Mouse (Mus musculus) liver, embryonic 16.5 days (tissue): ENCODE data around the gene Jmjd8. TPM values are rescaled to one million over a fixed set of nuclear protein-coding genes. Genes with fewer than 3 reads are reported as not detected.
A peak's percentile ranks its signal among the peaks of the same experiment; 100 is the strongest.
"Not testable (repeated sequence)": the region's sequence is repeated elsewhere in the genome, so short reads cannot be mapped to it uniquely, and the experiment has no call there.

ENCODE experiments used
- ATAC-seq: fragments of 200-750 bp; cut with Nextera tagmentation; 2 replicates; pipeline ENCODE4 v1.8.0; 2017; ENCODE audit warnings: low read depth, mild to moderate bottlenecking, moderate number of reproducible peaks, moderate library complexity
- H3K27ac ChIP-seq: fragments of 300-500 bp; sonication (generic); 2 replicates; pipeline ENCODE4 v1.5.1; 2014; ENCODE audit warnings: mild to moderate bottlenecking, low read length
- H3K27me3 ChIP-seq: fragments of 300-500 bp; sonication (generic); 2 replicates; pipeline ENCODE4 v1.6.1; 2014; ENCODE audit warnings: low read depth, low read length, mixed read lengths; ENCODE audit not compliant: control insufficient read depth, insufficient read depth
- H3K36me3 ChIP-seq: fragments of 300-500 bp; sonication (generic); 2 replicates; pipeline ENCODE4 v1.6.1; 2014; ENCODE audit warnings: mild to moderate bottlenecking; ENCODE audit not compliant: control insufficient read depth, insufficient read depth
- H3K4me1 ChIP-seq: fragments of 300-500 bp; sonication (generic); 2 replicates; pipeline ENCODE4 v1.6.1; 2014; ENCODE audit warnings: low read depth, low read length, mixed read lengths; ENCODE audit not compliant: control insufficient read depth
- H3K4me2 ChIP-seq: fragments of 300-500 bp; sonication (generic); 2 replicates; pipeline ENCODE4 v1.6.1; 2014; ENCODE audit warnings: low read depth, low read length, mixed read lengths
- H3K4me3 ChIP-seq: fragments of 300-500 bp; sonication (generic); 2 replicates; pipeline ENCODE4 v1.5.1; 2014; ENCODE audit warnings: low read depth, mild to moderate bottlenecking, low read length
- H3K9ac ChIP-seq: fragments of 300-500 bp; sonication (generic); 2 replicates; pipeline ENCODE4 v1.6.1; 2014; ENCODE audit warnings: low read depth, low read length
- H3K9me3 ChIP-seq: fragments of 300-500 bp; sonication (generic); replicated peaks from 2 replicates; pipeline ENCODE4 v1.6.1; 2016; ENCODE audit warnings: low read length; ENCODE audit not compliant: control insufficient read depth
- WGBS: fragments of 180-500 bp; shearing (Covaris S2); extraction: QIAGEN DNeasy Blood & Tissue Kit; methylation state at CpG from one replicate; pipeline ENCODE4 v1.1.7; 2014; ENCODE audit not compliant: insufficient replicate concordance; 5-methylcytosine and 5-hydroxymethylcytosine counted together
- polyA plus RNA-seq: library from polyadenylated mRNA; unstranded; fragments of >200 nt; fragmentation: Nextera tagmentation; extraction: Ambion mirVana; gene quantifications from 2 replicates; pipeline ENCODE4 v1.2.1, GENCODE M21; 2015

Jmjd8 gene
- polyA plus RNA-seq, 1 experiment from 2014 or later = 23.5 TPM

DNA sequence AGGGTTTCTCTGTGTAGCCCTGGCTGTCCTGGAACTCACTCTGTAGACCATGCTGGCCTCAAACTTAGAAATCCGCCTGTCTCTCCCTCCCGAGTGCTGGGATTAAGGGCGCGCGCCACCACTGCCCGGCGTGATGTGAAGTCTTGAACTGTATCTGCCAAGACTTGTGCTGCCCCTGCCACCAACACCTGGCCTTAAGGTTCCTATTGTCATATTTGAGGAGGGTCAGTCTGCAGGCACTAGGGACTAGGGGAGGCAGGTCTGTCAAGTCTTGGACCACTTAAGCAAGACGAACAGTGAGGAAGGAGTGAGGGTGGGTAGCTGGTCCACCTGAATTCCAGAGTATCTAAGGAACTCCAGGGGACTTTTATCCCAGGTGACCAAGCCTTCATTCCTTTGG, 40.8 kb downstream of the Jmjd8 start:
- H3K4me2 ChIP-seq = no peak overlapping the region
- H3K4me1 ChIP-seq = peaks cover 28% of the 10 kb centered on the region
- ATAC-seq = no peak
- H3K36me3 ChIP-seq = no peaks in the 10 kb centered on the region
- no peak overlapping the region for H3K9ac ChIP-seq
- H3K4me3 ChIP-seq = no peak overlapping the region
- no peaks in the 10 kb centered on the region for H3K9me3 ChIP-seq
- no peaks in the 10 kb centered on the region for H3K27me3 ChIP-seq
- H3K27ac ChIP-seq = no peak overlapping the region
- WGBS = 83% methylated on average over 8 of the region's 8 CpGs

DNA sequence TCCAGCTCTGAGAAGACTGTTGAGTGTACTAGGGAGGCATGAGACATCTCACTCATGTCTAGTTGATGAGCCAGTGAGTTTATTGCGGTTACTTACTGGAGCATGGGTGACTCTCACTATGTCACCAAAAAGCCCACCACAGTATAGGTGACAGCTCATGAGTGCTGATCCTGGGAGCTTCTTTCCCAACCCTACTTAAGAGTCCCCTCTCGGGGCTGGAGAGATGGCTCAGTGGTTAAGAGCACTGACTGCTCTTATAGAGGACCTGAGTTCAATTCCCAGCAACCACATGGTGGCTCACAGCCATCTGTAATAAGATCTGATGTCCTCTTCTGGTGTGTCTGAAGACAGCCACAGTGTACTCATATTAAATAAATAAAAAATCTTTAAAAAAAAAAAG, 41.3 kb downstream of the Jmjd8 start:
- WGBS = 66% methylated on average over 2 of the region's 2 CpGs
- Histone ChIP-seq H3K4me2 (no peak overlapping the region), H3K36me3 (no peaks in the 10 kb centered on the region), H3K4me3 (no peak overlapping the region), H3K27ac (no peak overlapping the region), H3K9ac (no peak overlapping the region), H3K9me3 (no peaks in the 10 kb centered on the region), H3K27me3 (no peaks in the 10 kb centered on the region), H3K4me1 (peaks cover 28% of the 10 kb centered on the region)
- ATAC-seq = no peak

DNA sequence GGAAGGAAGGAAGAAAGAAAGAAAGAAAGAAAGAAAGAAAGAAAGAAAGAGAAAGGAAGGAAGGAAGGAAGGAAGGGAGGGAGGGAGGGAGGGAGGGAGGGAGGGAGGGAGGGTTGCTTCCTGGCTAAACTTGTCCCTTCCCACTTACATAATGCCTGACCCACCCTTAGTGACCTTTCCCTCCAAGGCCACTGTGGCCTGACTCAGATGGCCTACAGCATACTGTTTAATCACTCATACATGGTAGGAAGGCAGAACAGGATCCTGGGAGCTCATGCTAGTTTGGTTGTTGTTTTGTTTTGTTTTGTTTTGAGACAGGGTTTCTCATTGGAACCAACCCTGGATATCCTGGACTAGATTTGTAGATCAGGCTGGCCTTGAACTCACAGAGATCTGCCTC, 42.9 kb downstream of the Jmjd8 start:
- not testable (repeated sequence) for H3K9me3 ChIP-seq, H3K36me3 ChIP-seq, H3K27me3 ChIP-seq, H3K27ac ChIP-seq, H3K4me2 ChIP-seq, ATAC-seq, H3K4me3 ChIP-seq, H3K9ac ChIP-seq
- H3K4me1 ChIP-seq = peaks cover 37% of the 10 kb centered on the region

DNA sequence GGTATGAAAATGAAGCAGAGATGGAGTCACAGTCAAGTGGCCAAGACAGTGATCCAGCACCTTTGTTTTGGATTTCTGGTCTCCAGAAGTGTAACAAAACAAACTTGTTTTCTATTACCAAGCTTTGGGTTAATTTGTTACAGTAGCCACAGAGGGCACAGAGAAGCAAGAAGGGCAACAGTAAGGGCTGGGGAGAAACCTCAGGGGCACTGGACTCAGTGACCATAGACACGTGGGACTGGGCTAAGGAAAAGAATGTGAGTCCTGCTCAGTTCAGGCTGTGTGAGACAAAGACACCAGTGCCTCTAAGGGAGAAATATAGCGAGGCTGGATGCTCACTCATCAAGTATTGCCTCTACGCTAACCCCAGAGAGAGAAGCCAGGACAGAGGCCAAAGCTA, 44.0 kb downstream of the Jmjd8 start:
- Histone ChIP-seq H3K4me2 (no peak overlapping the region), H3K9me3 (no peaks in the 10 kb centered on the region), H3K27ac (no peak overlapping the region), H3K4me3 (no peak overlapping the region), H3K27me3 (no peaks in the 10 kb centered on the region), H3K36me3 (no peaks in the 10 kb centered on the region), H3K9ac (no peak overlapping the region), H3K4me1 (peaks cover 34% of the 10 kb centered on the region)
- no peak for ATAC-seq
- WGBS = 56% methylated on average over 3 of the region's 3 CpGs

DNA sequence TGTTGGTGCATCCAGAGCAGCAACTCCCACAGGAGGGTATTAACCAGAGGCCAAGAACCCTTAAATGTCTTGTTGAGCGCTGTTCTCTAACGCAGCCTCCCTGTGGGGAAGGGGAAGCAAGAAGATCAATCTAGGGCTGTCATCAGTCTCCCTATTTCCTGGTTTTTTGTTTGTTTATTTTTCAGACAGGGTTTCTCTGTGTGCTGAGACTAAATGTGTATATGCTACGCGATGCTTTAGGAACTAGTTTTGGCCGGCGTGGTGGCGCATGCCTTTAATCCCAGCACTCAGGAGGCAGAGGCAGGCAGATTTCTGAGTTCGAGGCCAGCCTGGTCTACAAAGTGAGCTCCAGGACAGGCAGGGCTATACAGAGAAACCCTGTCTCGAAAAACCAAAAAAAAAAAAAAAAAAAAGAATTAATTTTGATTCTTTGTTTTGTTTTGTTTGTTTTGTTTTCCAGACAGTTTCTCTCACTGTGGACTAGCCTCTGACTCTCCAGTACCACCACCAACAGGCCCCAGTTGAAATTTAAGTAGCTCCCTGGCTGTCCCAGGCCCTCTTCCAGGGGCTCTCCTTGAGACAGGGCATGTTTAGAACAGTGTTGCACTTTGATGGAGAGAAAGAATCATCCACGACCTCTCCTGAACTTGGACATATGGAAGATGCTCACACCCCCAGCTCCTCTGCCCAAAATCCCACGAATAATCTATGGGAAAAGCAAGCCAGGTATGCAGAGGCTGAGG, 44.9 kb downstream of the Jmjd8 start:
- 67% methylated on average over 11 of the region's 11 CpGs for WGBS
- peak overlapping the region; percentile 85; the same call in 1 of the 2 replicates for H3K4me2 ChIP-seq

DNA sequence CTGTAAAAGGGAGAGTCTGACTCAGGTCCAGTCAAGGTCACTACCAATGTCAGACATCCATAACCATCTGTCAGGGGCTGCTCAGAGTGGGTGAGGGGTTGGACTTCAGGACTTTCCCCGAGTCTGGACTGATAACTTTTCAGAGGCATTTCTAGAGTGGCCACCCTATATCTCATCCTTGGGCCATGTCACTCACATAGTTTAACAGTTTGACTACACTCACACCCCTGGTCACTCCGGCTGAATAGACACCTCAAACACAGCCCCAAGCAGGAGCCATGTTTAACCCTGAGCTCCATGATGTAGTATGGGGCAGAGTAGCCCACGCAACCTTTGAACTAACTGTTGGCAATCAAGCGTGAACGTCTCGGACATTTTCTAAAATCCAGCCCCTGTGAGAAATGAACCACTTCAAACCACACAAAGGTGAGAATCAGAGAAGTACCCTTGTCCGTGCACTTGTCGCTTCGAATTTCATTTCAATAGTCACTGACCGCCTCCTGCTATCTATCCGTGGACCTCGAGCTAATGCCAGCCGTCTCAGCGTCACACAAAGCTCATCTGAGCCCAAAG, 45.6 kb downstream of the Jmjd8 start:
- H3K4me3 ChIP-seq = peak overlapping the region; percentile 85
- no peaks in the 10 kb centered on the region for H3K9me3 ChIP-seq
- H3K9ac ChIP-seq = peak overlapping the region; percentile 28
- H3K4me2 ChIP-seq = peak overlapping the region; percentile 85
- 9% methylated on average over 14 of the region's 14 CpGs for WGBS
- H3K27me3 ChIP-seq = no peaks in the 10 kb centered on the region
- peak overlapping the region; percentile 90 for H3K27ac ChIP-seq
- peaks cover 20% of the 10 kb centered on the region for H3K4me1 ChIP-seq
- no peak for ATAC-seq
- H3K36me3 ChIP-seq = no peaks in the 10 kb centered on the region

More for the DNA sequence above, 44.9 kb downstream of the Jmjd8 start:
- Histone ChIP-seq H3K9ac (no peak overlapping the region), H3K9me3 (no peaks in the 10 kb centered on the region), H3K4me3 (no peak overlapping the region; the same call in 1 of the 2 replicates), H3K27ac (no peak overlapping the region), H3K4me1 (peaks cover 25% of the 10 kb centered on the region), H3K36me3 (no peaks in the 10 kb centered on the region), H3K27me3 (no peaks in the 10 kb centered on the region)
- no peak for ATAC-seq

DNA sequence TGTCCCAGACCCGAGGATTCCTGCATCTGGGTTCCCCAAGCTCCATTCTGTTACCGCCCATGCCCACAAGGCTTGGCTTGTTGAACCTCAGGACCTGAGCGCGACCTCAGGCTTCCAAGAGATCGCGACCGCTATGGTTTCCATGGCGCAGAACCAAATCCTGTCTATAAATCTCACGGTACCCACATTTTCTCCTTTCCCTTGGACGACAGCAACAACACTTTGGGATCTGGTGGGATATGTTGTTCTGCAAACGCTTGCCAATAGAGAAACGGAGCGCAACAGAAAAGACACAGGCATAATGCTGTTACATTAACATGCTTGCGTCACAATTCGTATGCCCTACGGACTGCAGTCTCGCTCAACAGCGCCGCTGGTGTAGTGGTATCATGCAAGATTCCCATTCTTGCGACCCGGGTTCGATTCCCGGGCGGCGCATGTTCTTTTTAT, 46.1 kb downstream of the Jmjd8 start, which contains the start of gene Mettl26:
Gene Mettl26, plus strand, starts transcription at position 354 of the 450 bp plus-strand sequence.
- H3K4me2 ChIP-seq = peak within 1 kb of the TSS; percentile 85
- ATAC-seq = peak; percentile 71
- peaks cover 23% of the 10 kb centered on the region for H3K4me1 ChIP-seq
- peak within 1 kb of the TSS; percentile 83 for H3K9ac ChIP-seq
- no peaks in the 10 kb centered on the region for H3K9me3 ChIP-seq
- under 1% methylated on average over 25 of the region's 25 CpGs for WGBS
- H3K4me3 ChIP-seq = peak within 1 kb of the TSS; percentile 85
- H3K27me3 ChIP-seq = no peaks in the 10 kb centered on the region
- H3K36me3 ChIP-seq = no peaks in the 10 kb centered on the region
- peak within 1 kb of the TSS; percentile 90 for H3K27ac ChIP-seq

DNA sequence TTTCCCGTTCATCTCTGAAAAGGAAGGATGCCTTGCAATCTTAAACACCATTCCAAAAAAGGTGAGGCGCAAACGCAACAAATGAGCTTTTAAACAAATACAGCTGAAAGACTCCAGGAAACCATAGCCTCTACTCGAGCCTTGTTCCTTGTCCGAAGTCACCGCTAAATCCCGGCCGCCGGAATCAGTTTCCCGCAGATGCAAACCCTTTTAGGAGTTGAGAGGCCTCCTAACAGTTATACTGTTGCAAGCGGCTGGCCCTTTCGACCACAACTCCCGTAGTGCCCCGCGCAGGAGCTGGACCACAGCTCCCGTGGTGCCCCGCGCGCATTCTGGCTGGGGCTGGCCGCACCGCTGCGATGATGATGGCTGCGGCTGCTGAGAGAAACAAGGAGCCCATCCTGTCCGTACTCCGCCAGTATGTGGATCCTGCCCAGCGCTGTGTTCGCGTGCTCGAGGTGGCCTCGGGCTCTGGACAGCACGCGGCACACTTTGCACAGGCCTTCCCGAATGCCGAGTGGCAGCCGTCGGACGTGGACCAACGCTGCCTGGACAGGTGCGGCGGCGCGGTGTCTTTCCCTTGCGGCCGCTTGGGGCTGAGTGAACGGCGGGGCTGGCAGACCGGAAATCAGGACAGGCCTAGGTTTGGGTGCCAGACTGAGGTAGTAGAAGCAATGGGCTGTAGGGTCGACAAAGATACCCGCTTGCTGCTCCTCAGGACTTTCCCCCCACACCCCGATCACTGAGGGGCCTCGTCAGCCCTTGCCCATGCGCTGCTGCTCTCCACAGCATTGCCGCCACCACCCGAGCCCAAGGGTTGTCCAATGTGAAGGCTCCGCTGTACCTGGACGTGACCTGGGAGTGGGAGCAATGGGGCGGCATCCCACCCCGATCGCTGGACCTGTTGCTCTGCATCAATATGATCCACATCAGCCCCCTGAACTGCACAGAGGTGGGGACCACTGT, 46.8 kb downstream of the Jmjd8 start:
- peak; percentile 86 for ATAC-seq
- Histone ChIP-seq H3K27me3 (no peaks in the 10 kb centered on the region), H3K9me3 (no peaks in the 10 kb centered on the region), H3K4me2 (peak overlapping the region; percentile 85), H3K4me1 (peaks cover 26% of the 10 kb centered on the region), H3K4me3 (peak overlapping the region; percentile 85), H3K27ac (peak overlapping the region; percentile 90), H3K36me3 (no peaks in the 10 kb centered on the region), H3K9ac (peak overlapping the region; percentile 83)
- WGBS = under 1% methylated on average over 59 of the region's 59 CpGs
